Mouse (Mus musculus) gastrocnemius, adult 8-10 months (tissue): ENCODE data around the gene Osbpl6. TPM values are rescaled to one million over a fixed set of nuclear protein-coding genes. Genes with fewer than 3 reads are reported as not detected.

Experiments
- DNase-seq, 2 experiments: peaks; one replicate each; pipeline ENCODE4 v3.0.0; 2022; ENCODE audit warnings: low spot score in 2 of 2
- microRNA-seq: library from miRNA; unstranded; fragments of <30 nt; microRNA quantifications from one replicate; pipeline ENCODE4 v1.2.0, GENCODE M21; 2022
- total RNA-seq, 4 experiments: library from RNA; stranded (reverse); gene quantifications; 2 replicates each; pipeline ENCODE4 v1.2.4; 2022

The Osbpl6 gene
- total RNA-seq, 4 experiments from 2014 or later = 41.0 to 54.0 (median 45.9) TPM

- DNase-seq = no peak
These were observed 237.5 kb downstream of the Osbpl6 start for GRCm38 (mm10) chr2:76643801-76644200.

- no peak for DNase-seq
These were observed 241.1 kb downstream of the Osbpl6 start for GRCm38 (mm10) chr2:76647441-76647869.

- DNase-seq = peak; percentile 96 to 97
These were observed 241.7 kb downstream of the Osbpl6 start, which contains the start of the genes Prkra and Pjvk for GRCm38 (mm10) chr2:76647883-76648570. Prkra (minus strand) TSS chr2:76648015. Pjvk (plus strand) TSS chr2:76648476.

GRCm38 (mm10) chr2:76648666-76649141, 242.4 kb downstream of the Osbpl6 start:
- DNase-seq = no peak

Small RNA genes within 50 kb of the gene (microRNA-seq; reads per million reads assigned to microRNA genes)
- not detected for gene Gm23164

Other genes with a start within 250 kb of the Osbpl6 start
- under 1 TPM in 3 of 4 experiments, not detected in 1; 0.07 to 0.18 (median 0.13) TPM for gene Pde11a, start 67.7 kb upstream of the Osbpl6 start, total RNA-seq
- not detected for gene Cyct, start 46.1 kb upstream of the Osbpl6 start, total RNA-seq
- gene Rbm45, start 36.5 kb upstream of the Osbpl6 start, total RNA-seq = 10 to 100 TPM in 2 of 4 experiments, 1 to 10 TPM in 2; 8.0 to 11.9 (median 10.4) TPM
- 1 to 10 TPM; 1.3 to 3.1 (median 2.5) TPM for gene Prkra, start 241.5 kb downstream of the Osbpl6 start, total RNA-seq
- not detected for gene Pjvk, start 242.0 kb downstream of the Osbpl6 start, total RNA-seq